Mouse (Mus musculus): ENCODE measurements around the gene B3gat3. TPM values are rescaled to one million over a fixed set of nuclear protein-coding genes. Genes with fewer than 3 reads are reported as not detected.
"Not testable (repeated sequence)": the region's sequence is repeated elsewhere in the genome, so short reads cannot be mapped to it uniquely, and the experiment has no call there.

The B3gat3 gene
- polyA plus RNA-seq, 2 experiments = 39.7 to 116 TPM

DNA sequence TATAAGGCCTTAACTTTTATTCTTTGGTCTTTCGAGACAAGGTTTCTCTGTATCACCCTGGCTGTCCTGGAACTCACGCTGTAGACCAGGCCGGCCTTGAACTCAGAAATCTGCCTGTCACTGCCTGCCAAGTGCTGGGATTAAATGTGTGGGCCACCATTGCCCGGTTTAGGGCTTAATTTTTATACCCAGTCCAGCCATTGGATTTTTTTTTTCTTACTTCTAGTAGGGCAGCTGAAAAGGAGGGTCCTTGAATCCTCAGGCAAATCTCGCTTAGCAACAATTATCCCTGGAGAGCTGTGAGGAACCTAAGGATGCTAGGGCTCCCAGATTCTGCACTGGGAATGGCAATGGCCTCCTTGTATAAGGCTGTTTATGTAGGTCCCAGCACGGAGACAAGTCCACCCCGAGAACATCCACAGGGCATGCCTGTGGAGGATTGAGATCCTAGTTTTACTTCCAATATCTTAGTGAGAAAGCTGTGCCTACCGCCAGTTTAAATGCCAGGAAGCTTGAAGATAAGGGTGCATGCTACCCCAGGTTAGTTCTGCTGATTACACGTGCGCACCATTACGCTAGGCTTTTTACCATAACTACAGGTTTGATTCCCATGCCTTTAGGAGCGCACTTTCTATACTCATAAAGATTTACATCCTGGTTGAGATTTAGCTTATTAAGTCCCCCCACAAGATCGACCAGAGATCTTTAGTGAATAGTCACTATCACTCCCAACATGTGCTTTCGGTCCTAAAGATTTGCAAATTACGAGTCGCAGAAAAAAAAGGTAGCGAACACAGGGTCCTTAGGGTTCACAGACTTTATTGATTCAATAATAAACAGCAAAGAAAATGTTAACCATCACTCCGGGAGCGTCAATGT is 32.4 kb upstream of the B3gat3 start:
- 13% methylated on average over 19 of the region's 19 CpGs for WGBS
- Histone ChIP-seq H3K36me3 (ENCODE audit: control insufficient read depth, insufficient read depth, low read length) (peaks cover 16% of the 10 kb centered on the region), H3K9ac (ENCODE audit: low read depth, low read length, severe bottlenecking) (peak overlapping the region; percentile 86), H3K4me2 (replicated peaks; ENCODE audit: low read depth, low read length, severe bottlenecking) (peak overlapping the region; percentile 84), H3K27ac (replicated peaks; ENCODE audit: low read depth, low read length) (peak overlapping the region; percentile 88), H3K27me3 (ENCODE audit: control insufficient read depth, insufficient read depth, low read length) (no peaks in the 10 kb centered on the region), H3K4me1 (ENCODE audit: control insufficient read depth, insufficient read depth, low read length) (peaks cover 10% of the 10 kb centered on the region; the same call in 1 of the 2 replicates), H3K4me3 (replicated peaks; ENCODE audit: low read length) (peak overlapping the region; percentile 77), H3K9me3 (ENCODE audit: control insufficient read depth, low read length) (no peaks in the 10 kb centered on the region)
- DNase-seq (ENCODE audit: low spot score) = no peak
- ATAC-seq (ENCODE audit: low FRiP score, low read depth) = no peak
- TF ChIP-seq POLR2A (IDR thresholded peaks at IDR 0.05; ENCODE audit: borderline replicate concordance, extremely low read depth, insufficient read depth, insufficient read length) = no peak

DNA sequence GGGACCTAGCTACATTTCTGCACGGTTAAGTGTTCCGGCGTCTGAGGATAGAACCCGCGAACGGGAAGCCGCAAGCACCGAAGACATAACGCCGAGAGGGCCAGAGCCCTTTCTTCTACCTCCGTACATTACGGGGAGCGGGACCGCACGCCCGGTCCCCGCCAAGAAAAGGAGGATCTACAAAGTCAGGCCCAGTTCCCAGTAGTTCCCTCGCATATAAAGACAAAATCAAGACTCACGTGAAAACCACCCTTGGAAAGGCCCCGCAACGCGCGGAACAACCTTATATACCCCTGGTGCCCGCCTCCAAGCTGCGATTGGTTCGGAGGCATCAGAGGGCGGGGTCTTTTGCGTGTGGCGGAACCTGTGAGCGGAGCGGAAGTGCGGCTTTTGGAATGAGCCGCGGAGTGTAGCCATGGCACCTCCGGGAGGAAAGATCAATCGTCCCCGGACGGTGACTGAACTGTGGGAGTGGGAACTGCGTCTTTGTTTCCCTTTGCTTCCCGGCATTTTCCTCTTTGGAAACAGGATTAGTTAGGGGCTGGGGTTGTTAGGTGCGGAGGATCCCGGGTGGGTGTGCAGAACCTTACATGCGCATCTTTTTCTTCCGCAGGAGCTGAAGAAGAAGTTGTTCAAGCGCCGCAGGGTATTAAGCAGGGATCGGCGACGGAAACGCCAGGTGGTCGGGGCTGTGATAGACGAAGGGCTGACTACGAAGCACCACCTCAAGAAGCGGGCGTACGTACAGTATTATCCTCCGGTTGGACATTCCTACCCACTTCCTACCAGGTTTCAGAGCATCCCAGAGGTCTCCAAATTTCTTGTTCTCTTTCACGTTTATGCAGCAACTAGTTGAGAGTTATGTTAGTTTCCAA is 31.4 kb upstream of the B3gat3 start, which contains the start of the genes 1810009A15Rik and Gm49416:
Gene 1810009A15Rik, plus strand, starts transcription at position 343 of the 875 bp plus-strand sequence.
Gene Gm49416, plus strand, starts transcription at position 416 of the 875 bp plus-strand sequence.
- peaks cover 16% of the 10 kb centered on the region for H3K36me3 ChIP-seq (ENCODE audit: control insufficient read depth, insufficient read depth, low read length)
- no peaks in the 10 kb centered on the region for H3K9me3 ChIP-seq (ENCODE audit: control insufficient read depth, low read length)
- no peaks in the 10 kb centered on the region for H3K27me3 ChIP-seq (ENCODE audit: control insufficient read depth, insufficient read depth, low read length)
- peak within 1 kb of the TSS; percentile 77 for H3K4me3 ChIP-seq (replicated peaks; ENCODE audit: low read length)
- peak within 1 kb of the TSS; percentile 84 for H3K4me2 ChIP-seq (replicated peaks; ENCODE audit: low read depth, low read length, severe bottlenecking)
- DNase-seq (ENCODE audit: low spot score) = peak; percentile 96
- peaks cover 14% of the 10 kb centered on the region; the same call in 1 of the 2 replicates for H3K4me1 ChIP-seq (ENCODE audit: control insufficient read depth, insufficient read depth, low read length)
- peak within 1 kb of the TSS; percentile 88 for H3K27ac ChIP-seq (replicated peaks; ENCODE audit: low read depth, low read length)
- peak within 1 kb of the TSS; percentile 86 for H3K9ac ChIP-seq (ENCODE audit: low read depth, low read length, severe bottlenecking)
- under 1% methylated on average over 58 of the region's 58 CpGs for WGBS
- peak; percentile 79; the same call in 1 of the 2 replicates for TF ChIP-seq POLR2A (IDR thresholded peaks at IDR 0.05; ENCODE audit: borderline replicate concordance, extremely low read depth, insufficient read depth, insufficient read length)
- ATAC-seq (ENCODE audit: low FRiP score, low read depth) = peak; percentile 95

DNA sequence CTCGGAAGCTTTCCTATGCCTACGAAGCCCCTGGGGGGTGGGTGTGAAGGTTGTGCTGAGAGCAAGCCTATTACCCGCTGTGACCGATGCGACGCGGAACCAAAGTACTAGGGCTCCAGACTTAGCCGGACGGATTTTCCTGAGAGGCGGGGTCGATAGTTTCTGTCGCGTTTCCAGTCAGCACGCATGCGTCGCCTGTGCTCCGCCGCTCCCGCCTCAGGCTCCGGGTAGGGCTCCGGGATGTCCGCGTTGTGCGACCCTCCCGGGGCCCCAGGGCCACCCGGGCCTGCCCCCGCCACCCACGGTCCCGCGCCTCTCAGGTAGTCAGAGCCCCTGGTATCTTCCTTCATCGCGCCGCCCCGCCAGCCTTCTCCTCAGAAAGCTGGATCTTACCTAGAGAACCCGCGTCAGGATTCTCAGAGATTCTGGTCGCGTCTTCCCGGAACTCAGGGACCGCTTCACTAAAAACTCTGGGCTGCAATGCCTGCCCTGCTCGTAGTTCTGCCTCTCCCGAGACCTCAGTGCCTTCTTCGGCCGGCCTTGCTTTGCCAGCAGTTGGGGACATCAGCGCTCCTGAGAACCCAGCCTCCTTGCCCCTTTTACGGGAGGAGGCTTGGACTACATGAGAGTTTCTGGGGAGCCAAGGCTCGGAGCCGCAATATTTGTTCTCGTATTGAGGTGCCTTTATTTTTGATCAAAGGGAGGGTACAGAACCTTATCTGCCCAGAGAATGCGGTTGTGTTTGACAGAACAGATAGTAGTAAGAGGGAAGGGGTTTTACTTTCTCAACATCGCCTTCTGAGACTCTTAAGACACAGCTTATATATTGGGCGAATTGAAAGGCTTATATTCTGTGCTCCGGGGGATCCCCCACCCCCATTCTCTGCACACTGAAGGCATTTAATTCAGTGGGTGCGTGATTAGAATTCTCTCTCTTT is 27.1 kb upstream of the B3gat3 start, which contains the start of gene Ints5:
Gene Ints5, plus strand, starts transcription at position 177 of the 938 bp plus-strand sequence.
- H3K4me2 ChIP-seq (replicated peaks; ENCODE audit: low read depth, low read length, severe bottlenecking) = peak within 1 kb of the TSS; percentile 71
- H3K4me1 ChIP-seq (ENCODE audit: control insufficient read depth, insufficient read depth, low read length) = peaks cover 15% of the 10 kb centered on the region
- H3K36me3 ChIP-seq (ENCODE audit: control insufficient read depth, insufficient read depth, low read length) = peaks cover 43% of the 10 kb centered on the region
- 3% methylated on average over 54 of the region's 54 CpGs for WGBS
- no peaks in the 10 kb centered on the region for H3K27me3 ChIP-seq (ENCODE audit: control insufficient read depth, insufficient read depth, low read length)
- H3K9ac ChIP-seq (ENCODE audit: low read depth, low read length, severe bottlenecking) = peak within 1 kb of the TSS; percentile 84
- H3K27ac ChIP-seq (replicated peaks; ENCODE audit: low read depth, low read length) = peak within 1 kb of the TSS; percentile 78
- H3K9me3 ChIP-seq (ENCODE audit: control insufficient read depth, low read length) = no peaks in the 10 kb centered on the region
- peak; percentile 53 for ATAC-seq (ENCODE audit: low FRiP score, low read depth)
- H3K4me3 ChIP-seq (replicated peaks; ENCODE audit: low read length) = peak within 1 kb of the TSS; percentile 80
- peak; percentile 91 for DNase-seq (ENCODE audit: low spot score)
- peak; percentile 67; the same call in 1 of the 2 replicates for TF ChIP-seq POLR2A (IDR thresholded peaks at IDR 0.05; ENCODE audit: borderline replicate concordance, extremely low read depth, insufficient read depth, insufficient read length)

DNA sequence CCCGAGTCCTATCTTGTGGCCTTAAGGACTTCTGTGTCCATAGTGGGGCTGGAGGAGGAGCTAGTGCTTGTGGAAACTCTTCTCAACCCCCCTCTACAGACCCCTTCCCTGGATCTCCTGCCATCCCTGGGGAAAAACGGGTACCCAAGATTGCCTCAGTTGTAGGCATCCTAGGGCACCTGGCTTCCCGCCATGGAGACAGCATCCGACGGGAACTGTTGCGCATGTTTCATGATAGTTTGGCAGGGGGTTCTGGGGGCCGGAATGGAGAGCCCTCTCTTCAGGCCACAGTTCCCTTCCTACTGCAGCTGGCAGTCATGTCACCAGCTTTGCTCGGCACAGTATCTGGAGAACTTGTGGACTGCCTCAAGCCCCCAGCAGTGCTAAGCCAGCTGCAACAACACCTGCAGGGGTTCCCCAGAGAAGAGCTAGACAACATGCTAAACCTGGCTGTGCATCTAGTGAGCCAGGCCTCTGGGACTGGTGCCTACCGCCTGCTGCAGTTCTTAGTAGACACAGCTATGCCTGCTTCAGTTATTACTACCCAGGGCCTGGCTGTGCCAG is 24.7 kb upstream of the B3gat3 start:
- Histone ChIP-seq H3K9me3 (ENCODE audit: control insufficient read depth, low read length) (no peaks in the 10 kb centered on the region), H3K4me1 (ENCODE audit: control insufficient read depth, insufficient read depth, low read length) (peaks cover 19% of the 10 kb centered on the region), H3K9ac (ENCODE audit: low read depth, low read length, severe bottlenecking) (no peak overlapping the region), H3K4me2 (replicated peaks; ENCODE audit: low read depth, low read length, severe bottlenecking) (no peak overlapping the region), H3K4me3 (replicated peaks; ENCODE audit: low read length) (no peak overlapping the region), H3K27ac (replicated peaks; ENCODE audit: low read depth, low read length) (no peak overlapping the region), H3K27me3 (ENCODE audit: control insufficient read depth, insufficient read depth, low read length) (no peaks in the 10 kb centered on the region), H3K36me3 (ENCODE audit: control insufficient read depth, insufficient read depth, low read length) (peaks cover 39% of the 10 kb centered on the region)
- no peak for TF ChIP-seq POLR2A (IDR thresholded peaks at IDR 0.05; ENCODE audit: borderline replicate concordance, extremely low read depth, insufficient read depth, insufficient read length)
- WGBS = 89% methylated on average over 9 of the region's 9 CpGs
- DNase-seq (ENCODE audit: low spot score) (no peak), ATAC-seq (ENCODE audit: low FRiP score, low read depth) (no peak)

DNA sequence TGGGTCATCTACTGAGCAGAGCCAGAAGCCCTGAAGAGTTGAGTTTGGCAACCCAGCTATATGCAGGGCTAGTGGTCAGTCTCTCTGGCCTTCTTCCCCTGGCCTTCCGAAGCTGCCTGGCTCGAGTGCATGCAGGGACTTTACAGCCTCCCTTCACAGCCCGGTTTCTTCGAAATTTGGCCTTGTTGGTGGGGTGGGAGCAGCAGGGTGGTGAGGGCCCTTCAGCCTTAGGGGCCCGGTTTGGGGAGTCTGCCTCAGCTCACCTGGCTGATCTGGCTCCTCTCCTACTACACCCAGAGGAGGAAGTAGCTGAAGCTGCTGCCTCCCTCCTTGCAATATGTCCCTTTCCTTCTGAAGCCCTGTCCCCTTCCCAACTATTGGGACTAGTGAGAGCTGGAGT is 23.9 kb upstream of the B3gat3 start:
- not testable (repeated sequence) for H3K9me3 ChIP-seq (ENCODE audit: control insufficient read depth, low read length); DNase-seq (ENCODE audit: low spot score); H3K4me3 ChIP-seq (replicated peaks; ENCODE audit: low read length); H3K9ac ChIP-seq (ENCODE audit: low read depth, low read length, severe bottlenecking); H3K27ac ChIP-seq (replicated peaks; ENCODE audit: low read depth, low read length); H3K4me2 ChIP-seq (replicated peaks; ENCODE audit: low read depth, low read length, severe bottlenecking); H3K27me3 ChIP-seq (ENCODE audit: control insufficient read depth, insufficient read depth, low read length); ATAC-seq (ENCODE audit: low FRiP score, low read depth)
- H3K4me1 ChIP-seq (ENCODE audit: control insufficient read depth, insufficient read depth, low read length) = peaks cover 19% of the 10 kb centered on the region
- peaks cover 33% of the 10 kb centered on the region for H3K36me3 ChIP-seq (ENCODE audit: control insufficient read depth, insufficient read depth, low read length)
- 87% methylated on average over 5 of the region's 5 CpGs for WGBS

DNA sequence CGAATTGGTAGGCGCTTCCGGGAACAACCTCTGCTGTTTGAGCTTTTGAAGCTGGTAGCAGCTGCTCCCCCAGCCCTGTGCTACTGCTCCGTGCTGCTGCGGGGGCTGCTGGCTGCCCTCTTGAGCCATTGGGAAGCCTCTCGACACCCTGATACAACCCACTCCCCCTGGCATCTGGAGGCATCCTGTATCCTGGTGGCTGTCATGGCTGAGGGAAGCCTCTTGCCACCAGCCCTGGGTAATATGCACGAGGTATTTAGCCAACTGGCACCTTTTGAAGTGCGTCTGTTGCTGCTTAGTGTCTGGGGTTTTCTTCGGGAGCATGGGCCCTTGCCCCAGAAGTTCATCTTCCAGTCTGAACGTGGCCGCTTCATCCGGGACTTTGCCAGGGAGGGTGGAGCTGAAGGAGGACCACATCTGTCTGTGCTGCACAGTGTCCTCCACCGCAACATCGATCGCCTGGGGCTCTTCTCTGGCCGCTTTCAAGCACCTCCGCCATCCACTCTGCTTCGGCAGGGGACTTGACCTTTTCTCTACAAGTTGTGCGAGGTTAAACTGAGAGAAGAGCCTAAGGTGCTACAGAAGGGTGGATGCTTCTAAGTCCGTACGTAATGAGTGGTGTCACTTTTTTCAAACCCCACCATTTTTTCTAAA is 22.8 kb upstream of the B3gat3 start:
- Histone ChIP-seq H3K27ac (replicated peaks; ENCODE audit: low read depth, low read length) (peak overlapping the region; percentile 78), H3K4me3 (replicated peaks; ENCODE audit: low read length) (peak overlapping the region; percentile 95), H3K4me2 (replicated peaks; ENCODE audit: low read depth, low read length, severe bottlenecking) (peak overlapping the region; percentile 86), H3K9ac (ENCODE audit: low read depth, low read length, severe bottlenecking) (peak overlapping the region; percentile 54), H3K4me1 (ENCODE audit: control insufficient read depth, insufficient read depth, low read length) (peaks cover 19% of the 10 kb centered on the region), H3K36me3 (ENCODE audit: control insufficient read depth, insufficient read depth, low read length) (peaks cover 36% of the 10 kb centered on the region)
- H3K27me3 ChIP-seq (ENCODE audit: control insufficient read depth, insufficient read depth, low read length); DNase-seq (ENCODE audit: low spot score); H3K9me3 ChIP-seq (ENCODE audit: control insufficient read depth, low read length): not testable (repeated sequence)
- 18% methylated on average over 19 of the region's 21 CpGs for WGBS
- ATAC-seq (ENCODE audit: low FRiP score, low read depth) = peak; percentile 38
